Mouse (Mus musculus) lung, embryonic 14.5 days (tissue): ENCODE data around the gene Eif2s1. TPM values are rescaled to one million over a fixed set of nuclear protein-coding genes. Genes with fewer than 3 reads are reported as not detected.
"Not testable (repeated sequence)": the region's sequence is repeated elsewhere in the genome, so short reads cannot be mapped to it uniquely, and the experiment has no call there.

Experiments
- ATAC-seq: fragments of 200-750 bp; cut with Nextera tagmentation; 2 replicates; pipeline ENCODE4 v1.8.0; 2017; ENCODE audit warnings: mild to moderate bottlenecking, moderate TSS enrichment, moderate library complexity; ENCODE audit not compliant: insufficient read depth
- DNase-seq: peaks from one replicate; pipeline ENCODE4 v3.0.0-alpha.2; 2015
- H3K27ac ChIP-seq: fragments of 300-500 bp; sonication (generic); 2 replicates; pipeline ENCODE4 v1.5.1; 2014; ENCODE audit warnings: low read depth, mild to moderate bottlenecking, moderate library complexity
- H3K27me3 ChIP-seq: fragments of 300-500 bp; sonication (generic); 2 replicates; pipeline ENCODE4 v1.6.1; 2014; ENCODE audit warnings: low read length, control low read depth; ENCODE audit not compliant: insufficient read depth
- H3K36me3 ChIP-seq: fragments of 300-500 bp; sonication (generic); 2 replicates; pipeline ENCODE4 v1.6.1; 2014; ENCODE audit warnings: control low read depth; ENCODE audit not compliant: insufficient read depth
- H3K4me1 ChIP-seq: fragments of 300-500 bp; sonication (generic); 2 replicates; pipeline ENCODE4 v1.6.1; 2014; ENCODE audit warnings: antibody characterized with exemption, control low read depth; ENCODE audit not compliant: insufficient read depth
- H3K4me2 ChIP-seq: fragments of 300-500 bp; sonication (generic); 2 replicates; pipeline ENCODE4 v1.6.1; 2014; ENCODE audit warnings: mild to moderate bottlenecking
- H3K4me3 ChIP-seq: fragments of 300-500 bp; sonication (generic); 2 replicates; pipeline ENCODE4 v1.5.1; 2014; ENCODE audit warnings: low read depth, low read length
- H3K9ac ChIP-seq: fragments of 300-500 bp; sonication (generic); 2 replicates; pipeline ENCODE4 v1.6.1; 2014
- H3K9me3 ChIP-seq: fragments of 300-500 bp; sonication (generic); 2 replicates; pipeline ENCODE4 v1.6.1; 2016; ENCODE audit warnings: low read depth, low read length, control low read depth
- CTCF ChIP-seq: IDR thresholded peaks from 2 replicates; pipeline ENCODE4 v1.5.1; 2016; ENCODE audit warnings: antibody characterized with exemption, low read depth
- WGBS: fragments of 180-500 bp; shearing (Covaris S2); extraction: QIAGEN DNeasy Blood & Tissue Kit; methylation state at CpG from one replicate; pipeline ENCODE4 v1.1.7; 2014; 5-methylcytosine and 5-hydroxymethylcytosine counted together
- polyA plus RNA-seq: library from polyadenylated mRNA; unstranded; fragments of >200 nt; fragmentation: Nextera tagmentation; extraction: Ambion mirVana; gene quantifications from 2 replicates; pipeline ENCODE4 v1.2.1, GENCODE M21; 2014

The Eif2s1 gene
- polyA plus RNA-seq, 1 experiment from 2014 or later: 243 TPM

DNA sequence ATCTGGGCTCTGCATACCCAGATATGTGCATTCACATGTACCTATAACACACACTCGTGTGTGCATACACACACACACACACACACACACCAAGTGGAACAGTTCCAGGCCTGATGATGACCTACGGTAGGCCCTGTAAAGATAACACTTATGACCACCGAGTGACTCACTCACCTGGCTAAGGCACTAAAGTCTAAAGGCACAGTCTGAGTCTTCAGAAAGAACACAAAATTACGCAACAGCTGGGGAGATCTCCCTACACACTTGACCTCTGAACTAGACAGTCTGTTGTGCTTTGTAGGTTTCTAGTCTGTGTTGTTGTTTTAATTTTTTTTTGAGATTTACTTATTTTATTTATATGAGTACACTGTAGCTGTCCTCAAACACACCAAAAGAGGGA, 52.8 kb downstream of the Eif2s1 start:
- 0 out of 2 replicates have a peak, but pooled peaks cover 4% of the 10 kb centered on the region for H3K4me1 ChIP-seq
- H3K9me3 ChIP-seq: no peaks in the 10 kb centered on the region
- no peaks in the 10 kb centered on the region for H3K36me3 ChIP-seq
- ATAC-seq: no peak
- H3K27me3 ChIP-seq: peaks cover 30% of the 10 kb centered on the region
- TF ChIP-seq CTCF: no peak
- no peak overlapping the region for H3K27ac ChIP-seq
- no peak overlapping the region for H3K9ac ChIP-seq
- no peak overlapping the region for H3K4me2 ChIP-seq
- no peak overlapping the region for H3K4me3 ChIP-seq
- 84% methylated on average over 4 of the region's 4 CpGs for WGBS
- no peak for DNase-seq

DNA sequence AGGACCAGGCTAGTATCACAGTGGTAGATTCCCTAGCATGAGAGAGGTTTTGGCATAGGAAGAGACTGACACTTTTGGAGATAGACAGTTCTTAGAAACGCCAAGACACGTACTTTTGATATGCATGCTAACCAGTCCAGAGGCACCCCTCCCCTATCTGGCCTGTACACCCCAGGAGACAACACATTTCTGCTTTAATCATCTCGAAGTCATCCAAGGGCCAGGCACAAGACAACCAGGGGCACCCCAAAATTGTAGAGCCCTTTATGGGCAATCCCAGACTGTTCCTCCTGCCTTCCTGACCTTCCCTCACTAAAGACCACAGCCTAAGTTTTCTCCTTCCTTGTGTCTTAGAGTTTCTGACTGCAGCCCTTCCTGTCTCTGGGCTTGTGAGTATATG, 53.9 kb downstream of the Eif2s1 start:
- H3K4me2 ChIP-seq: no peak overlapping the region
- H3K9me3 ChIP-seq: no peaks in the 10 kb centered on the region
- ATAC-seq: no peak
- WGBS: 56% methylated on average over 3 of the region's 3 CpGs
- no peak overlapping the region for H3K4me3 ChIP-seq
- 0 out of 2 replicates have a peak, but pooled peaks cover 4% of the 10 kb centered on the region for H3K4me1 ChIP-seq
- H3K36me3 ChIP-seq: no peaks in the 10 kb centered on the region
- H3K27ac ChIP-seq: no peak overlapping the region
- H3K27me3 ChIP-seq: peaks cover 23% of the 10 kb centered on the region
- DNase-seq: no peak
- TF ChIP-seq CTCF: no peak
- H3K9ac ChIP-seq: no peak overlapping the region

DNA sequence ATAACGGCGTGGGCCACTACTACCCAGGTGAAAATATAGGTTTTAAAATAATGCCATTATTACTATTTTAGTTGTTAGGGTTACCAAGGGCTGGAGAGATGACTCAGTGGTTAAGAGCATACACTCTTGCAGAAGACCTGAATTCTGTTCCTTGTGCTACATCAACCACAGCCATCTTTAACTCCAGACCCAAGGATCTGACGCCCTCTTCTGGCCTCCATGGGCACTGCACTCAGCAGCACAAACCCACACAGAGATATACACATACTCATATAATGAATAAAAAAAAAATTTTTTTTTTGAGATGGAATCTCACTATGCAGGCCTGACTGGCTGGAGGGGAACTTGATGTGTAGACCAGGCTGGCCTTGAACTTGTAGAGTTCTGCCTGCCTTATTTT, 54.7 kb downstream of the Eif2s1 start:
- peaks cover 17% of the 10 kb centered on the region for H3K27me3 ChIP-seq
- DNase-seq (no peak), ATAC-seq (no peak)
- 0 out of 2 replicates have a peak, but pooled peaks cover 4% of the 10 kb centered on the region for H3K4me1 ChIP-seq
- 0 out of 2 replicates have a peak, but pooled peaks have one; percentile 10 for TF ChIP-seq CTCF
- no peak overlapping the region for H3K4me2 ChIP-seq
- H3K36me3 ChIP-seq: no peaks in the 10 kb centered on the region
- no peak overlapping the region for H3K27ac ChIP-seq
- no peak overlapping the region for H3K4me3 ChIP-seq
- 71% methylated on average over 3 of the region's 3 CpGs for WGBS
- H3K9me3 ChIP-seq: no peaks in the 10 kb centered on the region
- H3K9ac ChIP-seq: no peak overlapping the region

DNA sequence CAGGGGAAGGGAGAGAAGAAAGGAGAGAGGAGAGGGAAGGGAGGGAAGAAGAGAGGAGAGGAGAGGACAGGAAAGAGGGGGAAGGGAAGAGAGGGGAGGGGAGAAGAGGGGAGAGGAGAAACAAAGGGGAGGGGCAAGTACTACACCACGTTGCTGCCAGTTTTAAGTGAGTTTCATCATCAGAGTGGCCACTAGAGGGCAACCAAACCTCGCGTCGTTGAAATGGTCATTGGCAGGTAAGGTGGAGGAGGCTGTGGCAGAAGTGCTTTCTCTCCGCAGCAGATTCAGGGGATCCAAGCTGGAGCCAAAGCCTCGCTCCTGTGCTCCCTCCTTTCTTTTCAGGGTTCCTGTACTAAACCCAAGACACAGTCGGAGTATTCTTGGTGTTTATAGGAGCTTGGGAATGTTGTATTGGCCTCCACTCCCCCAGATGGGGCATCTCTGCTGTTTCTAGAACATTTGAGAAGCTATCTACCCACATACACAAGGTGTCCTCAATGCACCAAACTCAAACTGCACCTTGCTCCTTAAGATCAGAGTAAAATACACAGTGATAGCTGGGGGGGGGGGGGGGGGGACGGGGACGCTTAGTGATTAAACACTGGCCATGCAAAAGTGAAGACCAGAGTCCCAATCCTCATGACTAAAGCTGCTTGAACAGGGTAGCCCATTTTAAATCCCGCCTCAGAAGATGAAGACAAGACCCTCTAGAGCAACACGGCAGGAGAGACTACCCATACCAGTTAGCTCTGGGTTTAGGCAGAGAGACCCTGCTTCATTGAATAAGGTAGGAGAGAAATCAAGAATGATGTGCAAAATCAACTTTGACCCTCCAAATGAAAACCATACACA, 56.8 kb downstream of the Eif2s1 start:
- ATAC-seq (peak; percentile 53; the same call in 1 of the 2 replicates), DNase-seq (peak; percentile 95)
- WGBS: 13% methylated on average over 10 of the region's 11 CpGs
- Histone ChIP-seq H3K27ac (no peak overlapping the region), H3K9ac (no peak overlapping the region), H3K4me2 (peak overlapping the region; percentile 33), H3K27me3 (no peaks in the 10 kb centered on the region), H3K9me3 (no peaks in the 10 kb centered on the region), H3K4me3 (no peak overlapping the region), H3K4me1 (no peaks in the 10 kb centered on the region), H3K36me3 (no peaks in the 10 kb centered on the region)
- TF ChIP-seq CTCF: peak; percentile 87

DNA sequence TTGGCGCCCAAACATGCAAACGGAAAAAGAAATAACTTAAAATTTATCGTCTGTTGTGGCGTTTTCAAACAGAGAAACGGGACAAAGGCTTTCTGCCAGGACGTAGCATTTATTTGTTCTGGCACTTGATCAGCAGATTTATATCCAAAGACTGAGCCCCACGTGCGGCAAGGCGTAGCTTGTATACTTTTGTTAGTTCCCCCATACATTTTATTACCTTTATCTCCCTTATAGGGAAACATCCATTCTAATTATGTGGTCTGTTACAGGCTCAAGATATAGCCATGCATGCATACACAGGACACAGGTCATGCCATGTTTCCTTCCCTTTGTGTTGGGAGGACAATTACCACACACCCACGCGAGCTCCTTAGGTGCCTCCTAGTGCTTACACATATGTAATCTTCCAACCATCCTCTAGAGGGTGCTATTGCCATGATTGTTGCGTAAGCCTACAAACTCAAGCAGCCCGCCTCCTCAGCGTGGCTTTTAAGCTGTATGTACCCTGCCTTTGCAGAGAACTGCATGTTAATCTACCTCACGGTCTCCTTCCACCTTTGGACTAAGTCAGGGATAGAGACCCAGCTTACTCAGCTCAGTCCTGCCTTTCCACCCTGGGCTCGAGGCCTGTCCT, 57.6 kb downstream of the Eif2s1 start:
- Histone ChIP-seq H3K27ac (no peak overlapping the region), H3K9ac (no peak overlapping the region), H3K4me1 (no peaks in the 10 kb centered on the region), H3K4me2 (peak overlapping the region; percentile 33; the same call in 1 of the 2 replicates), H3K36me3 (no peaks in the 10 kb centered on the region), H3K27me3 (no peaks in the 10 kb centered on the region), H3K9me3 (no peaks in the 10 kb centered on the region), H3K4me3 (no peak overlapping the region)
- peak; percentile 91 for DNase-seq
- WGBS: 25% methylated on average over 16 of the region's 16 CpGs
- TF ChIP-seq CTCF: peak; percentile 89
- peak; percentile 66; the same call in 1 of the 2 replicates for ATAC-seq

DNA sequence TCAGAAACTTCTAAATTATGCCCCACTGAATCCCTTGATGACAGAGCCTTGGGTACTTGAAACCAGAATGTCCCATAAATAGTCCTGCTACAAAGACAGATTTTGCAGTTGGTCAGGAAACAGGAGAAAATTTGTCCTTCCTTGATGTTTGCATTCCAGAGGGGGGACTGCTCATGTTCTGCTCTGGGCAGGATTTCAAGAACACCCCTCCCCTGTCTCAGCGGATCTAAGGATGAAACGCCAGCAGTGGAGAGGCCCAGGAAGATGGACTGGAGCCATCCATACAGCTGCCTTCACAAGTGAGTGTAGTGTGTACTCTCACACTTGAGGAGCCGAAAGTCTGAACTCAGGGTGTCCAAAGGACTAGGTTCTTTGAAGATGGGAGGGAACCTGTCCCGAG, 59.8 kb downstream of the Eif2s1 start:
- no peaks in the 10 kb centered on the region for H3K27me3 ChIP-seq
- no peak overlapping the region for H3K4me2 ChIP-seq
- no peaks in the 10 kb centered on the region for H3K4me1 ChIP-seq
- H3K4me3 ChIP-seq: no peak overlapping the region
- no peak overlapping the region for H3K27ac ChIP-seq
- 29% methylated on average over 4 of the region's 4 CpGs for WGBS
- TF ChIP-seq CTCF: no peak
- ATAC-seq: peak; percentile 35; the same call in 1 of the 2 replicates
- peak; percentile 43 for DNase-seq
- no peaks in the 10 kb centered on the region for H3K9me3 ChIP-seq
- no peak overlapping the region for H3K9ac ChIP-seq
- no peaks in the 10 kb centered on the region for H3K36me3 ChIP-seq

DNA sequence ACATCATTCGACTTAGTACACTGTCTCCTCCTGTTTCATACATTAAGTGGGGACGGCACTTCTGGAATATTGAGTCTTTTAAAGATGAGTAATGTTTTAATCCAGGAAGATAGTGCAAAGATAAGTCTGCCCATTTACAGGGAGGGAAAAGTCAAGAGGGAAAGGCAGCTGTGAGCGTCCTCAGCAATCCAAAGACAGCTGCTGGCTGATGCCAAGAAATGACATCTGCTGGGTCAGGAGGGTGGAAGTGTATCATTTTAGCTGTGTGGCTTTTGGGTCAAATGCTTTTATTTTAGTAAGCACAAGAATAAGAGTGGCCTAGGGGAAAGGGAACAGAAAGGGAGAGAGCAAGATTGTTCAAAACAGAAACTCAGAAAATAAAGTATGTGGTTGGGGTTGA, 60.4 kb downstream of the Eif2s1 start:
- Histone ChIP-seq H3K36me3 (no peaks in the 10 kb centered on the region), H3K9ac (no peak overlapping the region), H3K4me3 (no peak overlapping the region), H3K4me2 (no peak overlapping the region), H3K27ac (no peak overlapping the region), H3K27me3 (no peaks in the 10 kb centered on the region), H3K9me3 (no peaks in the 10 kb centered on the region), H3K4me1 (no peaks in the 10 kb centered on the region)
- ATAC-seq: no peak
- DNase-seq: no peak
- no peak for TF ChIP-seq CTCF
- WGBS: 43% methylated on average over 3 of the region's 3 CpGs

DNA sequence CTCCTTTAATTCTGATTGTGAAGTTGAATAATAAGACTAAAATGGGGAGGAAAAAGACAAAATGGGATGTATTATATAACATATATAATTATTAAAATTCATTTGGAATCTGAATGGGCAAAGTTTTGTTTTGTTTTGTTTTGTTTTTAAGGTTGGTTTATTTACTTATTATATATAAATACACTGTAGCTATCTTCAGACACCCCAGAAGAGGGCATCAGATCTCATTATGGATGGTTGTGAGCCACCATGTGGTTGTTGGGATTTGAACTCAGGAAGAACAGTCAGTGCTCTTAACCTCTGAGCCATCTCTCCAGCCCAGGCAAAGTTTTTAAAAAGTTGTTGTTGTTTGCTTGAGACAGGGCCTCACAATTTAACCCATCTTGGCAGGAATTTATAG, 61.4 kb downstream of the Eif2s1 start:
- H3K4me1 ChIP-seq, H3K36me3 ChIP-seq, H3K9me3 ChIP-seq, H3K27me3 ChIP-seq, H3K4me2 ChIP-seq, DNase-seq, ATAC-seq, H3K27ac ChIP-seq, H3K9ac ChIP-seq, H3K4me3 ChIP-seq: not testable (repeated sequence)
